Mouse (Mus musculus) hindbrain, embryonic 13.5 days (tissue): ENCODE results near the gene Eif1. TPM values are rescaled to one million over a fixed set of nuclear protein-coding genes. Genes with fewer than 3 reads are reported as not detected.

Experiments
- ATAC-seq: fragments of 200-750 bp; cut with Nextera tagmentation; 2 replicates; pipeline ENCODE4 v1.8.0; 2017; ENCODE audit warnings: moderate TSS enrichment; ENCODE audit not compliant: low FRiP score
- H3K27ac ChIP-seq: fragments of 300-500 bp; sonication (generic); 2 replicates; pipeline ENCODE4 v1.5.1; 2015; ENCODE audit warnings: inconsistent platforms, mild to moderate bottlenecking, moderate library complexity
- H3K27me3 ChIP-seq: fragments of 300-500 bp; sonication (generic); 2 replicates; pipeline ENCODE4 v1.6.1; 2015; ENCODE audit warnings: mild to moderate bottlenecking, inconsistent platforms
- H3K36me3 ChIP-seq: fragments of 300-500 bp; sonication (generic); 2 replicates; pipeline ENCODE4 v1.6.1; 2015; ENCODE audit warnings: mild to moderate bottlenecking, inconsistent platforms
- H3K4me1 ChIP-seq: fragments of 300-500 bp; sonication (generic); replicated peaks from 2 replicates; pipeline ENCODE4 v1.6.1; 2015; ENCODE audit warnings: inconsistent platforms
- H3K4me2 ChIP-seq: fragments of 300-500 bp; sonication (generic); 2 replicates; pipeline ENCODE4 v1.6.1; 2015; ENCODE audit warnings: inconsistent platforms, mild to moderate bottlenecking, moderate library complexity
- H3K4me3 ChIP-seq: fragments of 300-500 bp; sonication (generic); 2 replicates; pipeline ENCODE4 v1.5.1; 2015; ENCODE audit warnings: mild to moderate bottlenecking, inconsistent platforms
- H3K9ac ChIP-seq: fragments of 300-500 bp; sonication (generic); 2 replicates; pipeline ENCODE4 v1.6.1; 2015; ENCODE audit warnings: mild to moderate bottlenecking, inconsistent platforms
- H3K9me3 ChIP-seq: fragments of 300-500 bp; sonication (generic); 2 replicates; pipeline ENCODE4 v1.6.1; 2016; ENCODE audit warnings: inconsistent platforms
- WGBS: fragments of 180-500 bp; shearing (Covaris S2); methylation state at CpG from one replicate; pipeline ENCODE4 v1.1.7; 2015; 5-methylcytosine and 5-hydroxymethylcytosine counted together
- polyA plus RNA-seq: library from polyadenylated mRNA; unstranded; fragments of >200 nt; fragmentation: Nextera tagmentation; extraction: Ambion mirVana; gene quantifications from 2 replicates; pipeline ENCODE4 v1.2.1, GENCODE M21; 2015

Gene Eif1
- polyA plus RNA-seq = 1,398 and 1,436 TPM in 2 replicates

- Histone ChIP-seq H3K9ac (peak within 1 kb of the TSS; percentile 95), H3K4me2 (peak within 1 kb of the TSS; percentile 91), H3K4me1 (peaks cover 19% of the 10 kb centered on the region), H3K36me3 (peaks cover 18% of the 10 kb centered on the region), H3K27ac (peak within 1 kb of the TSS; percentile 99), H3K4me3 (peak within 1 kb of the TSS; percentile 74), H3K9me3 (no peaks in the 10 kb centered on the region), H3K27me3 (no peaks in the 10 kb centered on the region)
- under 1% methylated on average over 57 of the region's 58 CpGs for WGBS
- ATAC-seq = peak; percentile 90
Observed at GRCm38 (mm10) chr11:100319492-100320171, at the start of gene Eif1. Gene Eif1 (plus strand): TSS chr11:100319885.

GRCm38 (mm10) chr11:100271878-100272277 is 47.8 kb upstream of the Eif1 start:
- no peak for ATAC-seq
- Histone ChIP-seq H3K27me3 (no peaks in the 10 kb centered on the region), H3K9ac (no peak overlapping the region), H3K4me2 (no peak overlapping the region), H3K27ac (no peak overlapping the region), H3K4me3 (no peak overlapping the region), H3K36me3 (no peaks in the 10 kb centered on the region), H3K4me1 (no peaks in the 10 kb centered on the region), H3K9me3 (no peaks in the 10 kb centered on the region)
- 75% methylated on average over 1 of the region's 1 CpGs for WGBS

- Histone ChIP-seq H3K36me3 (no peaks in the 10 kb centered on the region), H3K9ac (no peak overlapping the region), H3K9me3 (no peaks in the 10 kb centered on the region), H3K27me3 (no peaks in the 10 kb centered on the region), H3K4me2 (no peak overlapping the region), H3K27ac (no peak overlapping the region), H3K4me3 (no peak overlapping the region), H3K4me1 (no peaks in the 10 kb centered on the region)
- WGBS = 68% methylated on average over 7 of the region's 7 CpGs
- ATAC-seq = no peak
Observed at GRCm38 (mm10) chr11:100274719-100275118, 45.0 kb upstream of the Eif1 start.

GRCm38 (mm10) chr11:100275466-100275865 is 44.2 kb upstream of the Eif1 start:
- Histone ChIP-seq H3K4me3 (no peak overlapping the region), H3K36me3 (no peaks in the 10 kb centered on the region), H3K9ac (no peak overlapping the region), H3K9me3 (no peaks in the 10 kb centered on the region), H3K27ac (no peak overlapping the region), H3K4me1 (no peaks in the 10 kb centered on the region), H3K4me2 (no peak overlapping the region), H3K27me3 (no peaks in the 10 kb centered on the region)
- WGBS = 33% methylated on average over 5 of the region's 5 CpGs
- ATAC-seq = no peak

GRCm38 (mm10) chr11:100277726-100278480 is 41.8 kb upstream of the Eif1 start:
- Histone ChIP-seq H3K4me3 (no peak overlapping the region), H3K4me2 (no peak overlapping the region), H3K9me3 (no peaks in the 10 kb centered on the region), H3K27me3 (no peaks in the 10 kb centered on the region), H3K27ac (no peak overlapping the region), H3K9ac (no peak overlapping the region), H3K4me1 (no peaks in the 10 kb centered on the region), H3K36me3 (no peaks in the 10 kb centered on the region)
- 74% methylated on average over 15 of the region's 15 CpGs for WGBS
- no peak for ATAC-seq

GRCm38 (mm10) chr11:100278759-100279158 is 40.9 kb upstream of the Eif1 start:
- WGBS = 57% methylated on average over 5 of the region's 5 CpGs
- no peak for ATAC-seq
- H3K4me1 ChIP-seq = no peaks in the 10 kb centered on the region

GRCm38 (mm10) chr11:100281596-100282544 is 37.8 kb upstream of the Eif1 start:
- H3K36me3 ChIP-seq = no peaks in the 10 kb centered on the region
- H3K27ac ChIP-seq = no peak overlapping the region
- peak; percentile 70 for ATAC-seq
- H3K4me3 ChIP-seq = no peak overlapping the region
- WGBS = 22% methylated on average over 11 of the region's 11 CpGs
- H3K9ac ChIP-seq = no peak overlapping the region
- no peaks in the 10 kb centered on the region for H3K27me3 ChIP-seq
- H3K9me3 ChIP-seq = no peaks in the 10 kb centered on the region
- peaks cover 3% of the 10 kb centered on the region; the same call in 1 of the 2 replicates for H3K4me1 ChIP-seq
- H3K4me2 ChIP-seq = no peak overlapping the region

More at GRCm38 (mm10) chr11:100278759-100279158, 40.9 kb upstream of the Eif1 start:
- no peak overlapping the region for H3K27ac ChIP-seq
- no peak overlapping the region for H3K9ac ChIP-seq
- no peaks in the 10 kb centered on the region for H3K9me3 ChIP-seq
- H3K27me3 ChIP-seq = no peaks in the 10 kb centered on the region
- H3K4me2 ChIP-seq = no peak overlapping the region
- H3K4me3 ChIP-seq = no peak overlapping the region
- no peaks in the 10 kb centered on the region for H3K36me3 ChIP-seq

GRCm38 (mm10) chr11:100282549-100282948 is 37.1 kb upstream of the Eif1 start:
- ATAC-seq = peak; percentile 49; the same call in 1 of the 2 replicates
- WGBS = 25% methylated on average over 10 of the region's 10 CpGs

GRCm38 (mm10) chr11:100284988-100285387 is 34.7 kb upstream of the Eif1 start:
- H3K4me2 ChIP-seq = no peak overlapping the region
- no peak overlapping the region for H3K4me3 ChIP-seq
- H3K27ac ChIP-seq = no peak overlapping the region
- no peaks in the 10 kb centered on the region for H3K27me3 ChIP-seq
- 82% methylated on average over 4 of the region's 4 CpGs for WGBS
- H3K36me3 ChIP-seq = no peaks in the 10 kb centered on the region
- no peak for ATAC-seq
- peaks cover 6% of the 10 kb centered on the region; the same call in 1 of the 2 replicates for H3K4me1 ChIP-seq
- no peak overlapping the region for H3K9ac ChIP-seq
- H3K9me3 ChIP-seq = no peaks in the 10 kb centered on the region

More at GRCm38 (mm10) chr11:100282549-100282948, 37.1 kb upstream of the Eif1 start:
- Histone ChIP-seq H3K4me2 (no peak overlapping the region), H3K27ac (no peak overlapping the region), H3K27me3 (no peaks in the 10 kb centered on the region), H3K9me3 (no peaks in the 10 kb centered on the region), H3K4me1 (peaks cover 6% of the 10 kb centered on the region; the same call in 1 of the 2 replicates), H3K4me3 (no peak overlapping the region), H3K36me3 (no peaks in the 10 kb centered on the region), H3K9ac (no peak overlapping the region)

- WGBS = 37% methylated on average over 10 of the region's 10 CpGs
- no peak overlapping the region for H3K4me3 ChIP-seq
- no peak overlapping the region for H3K27ac ChIP-seq
- H3K9ac ChIP-seq = no peak overlapping the region
- no peaks in the 10 kb centered on the region for H3K9me3 ChIP-seq
- H3K4me1 ChIP-seq = peaks cover 6% of the 10 kb centered on the region; the same call in 1 of the 2 replicates
- H3K36me3 ChIP-seq = no peaks in the 10 kb centered on the region
- no peaks in the 10 kb centered on the region for H3K27me3 ChIP-seq
- H3K4me2 ChIP-seq = no peak overlapping the region
- no peak for ATAC-seq
Observed at GRCm38 (mm10) chr11:100287024-100287423, 32.7 kb upstream of the Eif1 start.

GRCm38 (mm10) chr11:100288942-100289341 is 30.7 kb upstream of the Eif1 start:
- WGBS = 85% methylated on average over 6 of the region's 6 CpGs
- no peak overlapping the region for H3K4me2 ChIP-seq
- no peak overlapping the region for H3K4me3 ChIP-seq
- H3K27me3 ChIP-seq = no peaks in the 10 kb centered on the region
- no peaks in the 10 kb centered on the region for H3K36me3 ChIP-seq
- H3K9me3 ChIP-seq = no peaks in the 10 kb centered on the region
- H3K4me1 ChIP-seq = peaks cover 14% of the 10 kb centered on the region; the same call in 1 of the 2 replicates
- no peak overlapping the region for H3K9ac ChIP-seq
- no peak for ATAC-seq
- H3K27ac ChIP-seq = no peak overlapping the region

- H3K27me3 ChIP-seq = no peaks in the 10 kb centered on the region
- 52% methylated on average over 5 of the region's 5 CpGs for WGBS
Observed at GRCm38 (mm10) chr11:100290235-100290634, 29.4 kb upstream of the Eif1 start.

More at GRCm38 (mm10) chr11:100290235-100290634, 29.4 kb upstream of the Eif1 start:
- Histone ChIP-seq H3K4me1 (peaks cover 14% of the 10 kb centered on the region; the same call in 1 of the 2 replicates), H3K9ac (peak overlapping the region; percentile 39; the same call in 1 of the 2 replicates), H3K4me2 (no peak overlapping the region), H3K9me3 (no peaks in the 10 kb centered on the region), H3K4me3 (no peak overlapping the region), H3K27ac (no peak overlapping the region), H3K36me3 (no peaks in the 10 kb centered on the region)
- ATAC-seq = no peak
